Mouse (Mus musculus): ENCODE data around the gene Lmo1.
"Not testable (repeated sequence)": the region's sequence is repeated elsewhere in the genome, so short reads cannot be mapped to it uniquely, and the experiment has no call there.

The Lmo1 gene

GRCm38 (mm10) chr7:109104894-109105293 is 70.1 kb downstream of the Lmo1 start:
- no peak for DNase-seq (ENCODE audit: low spot score)

- peak; percentile 11 for DNase-seq (ENCODE audit: low spot score)
Measured at GRCm38 (mm10) chr7:109101167-109101566, 73.8 kb downstream of the Lmo1 start.

GRCm38 (mm10) chr7:109098145-109099018 is 76.6 kb downstream of the Lmo1 start:
- peak; percentile 55 for DNase-seq (ENCODE audit: low spot score)

GRCm38 (mm10) chr7:109097203-109097602 is 77.8 kb downstream of the Lmo1 start:
- DNase-seq (ENCODE audit: low spot score): peak; percentile 23

- peak; percentile 10 for DNase-seq (ENCODE audit: low spot score)
Measured at GRCm38 (mm10) chr7:109096618-109097017, 78.4 kb downstream of the Lmo1 start.

GRCm38 (mm10) chr7:109094294-109094693 is 80.7 kb downstream of the Lmo1 start:
- no peak for DNase-seq (ENCODE audit: low spot score)

- not testable (repeated sequence) for DNase-seq (ENCODE audit: low spot score)
Measured at GRCm38 (mm10) chr7:109091316-109091715, 83.7 kb downstream of the Lmo1 start.
